Mouse (Mus musculus): Measurements from ENCODE around the gene Ptges. TPM values are rescaled to one million over a fixed set of nuclear protein-coding genes. Genes with fewer than 3 reads are reported as not detected.
"Not testable (repeated sequence)": the region's sequence is repeated elsewhere in the genome, so short reads cannot be mapped to it uniquely, and the experiment has no call there.

Gene Ptges
- polyA plus RNA-seq, 1 experiment: 10.9 TPM

- no peaks in the 10 kb centered on the region for H3K36me3 ChIP-seq (ENCODE audit: control insufficient read depth, insufficient read depth, low read length)
- 48% methylated on average over 5 of the region's 5 CpGs for WGBS
- TF ChIP-seq CTCF (IDR thresholded peaks at IDR 0.05; ENCODE audit: extremely low read depth, insufficient read length, insufficient replicate concordance, low read depth, low read length): no peak
- no peak for TF ChIP-seq POLR2A (IDR thresholded peaks at IDR 0.05; ENCODE audit: low read depth, low read length)
- H3K4me1 ChIP-seq (ENCODE audit: control insufficient read depth, insufficient read depth, insufficient read length, low read length): no peaks in the 10 kb centered on the region
- no peaks in the 10 kb centered on the region for H3K27me3 ChIP-seq (ENCODE audit: control insufficient read depth, insufficient read depth, low read length)
- H3K27ac ChIP-seq (ENCODE audit: insufficient read depth, low read depth, low read length): no peak overlapping the region
- H3K4me3 ChIP-seq (ENCODE audit: low read depth, low read length): no peak overlapping the region
These were observed 11.9 kb upstream of the Ptges start for GRCm38 (mm10) chr2:30941586-30941985.

GRCm38 (mm10) chr2:30938574-30938991 lies 8.9 kb upstream of the Ptges start:
- H3K27me3 ChIP-seq (ENCODE audit: control insufficient read depth, insufficient read depth, low read length): no peaks in the 10 kb centered on the region
- no peak overlapping the region for H3K4me3 ChIP-seq (ENCODE audit: low read depth, low read length)
- WGBS: 28% methylated on average over 4 of the region's 4 CpGs
- no peaks in the 10 kb centered on the region for H3K4me1 ChIP-seq (ENCODE audit: control insufficient read depth, insufficient read depth, insufficient read length, low read length)
- no peaks in the 10 kb centered on the region for H3K36me3 ChIP-seq (ENCODE audit: control insufficient read depth, insufficient read depth, low read length)
- no peak overlapping the region for H3K27ac ChIP-seq (ENCODE audit: insufficient read depth, low read depth, low read length)
- TF ChIP-seq CTCF (IDR thresholded peaks at IDR 0.05; ENCODE audit: extremely low read depth, insufficient read length, insufficient replicate concordance, low read depth, low read length): no peak
- TF ChIP-seq POLR2A (IDR thresholded peaks at IDR 0.05; ENCODE audit: low read depth, low read length): no peak

- no peak overlapping the region for H3K4me3 ChIP-seq (ENCODE audit: low read depth, low read length)
- no peaks in the 10 kb centered on the region for H3K27me3 ChIP-seq (ENCODE audit: control insufficient read depth, insufficient read depth, low read length)
- no peak for TF ChIP-seq POLR2A (IDR thresholded peaks at IDR 0.05; ENCODE audit: low read depth, low read length)
- TF ChIP-seq CTCF (IDR thresholded peaks at IDR 0.05; ENCODE audit: extremely low read depth, insufficient read length, insufficient replicate concordance, low read depth, low read length): no peak
- no peaks in the 10 kb centered on the region for H3K36me3 ChIP-seq (ENCODE audit: control insufficient read depth, insufficient read depth, low read length)
- H3K27ac ChIP-seq (ENCODE audit: insufficient read depth, low read depth, low read length): no peak overlapping the region
- WGBS: 64% methylated on average over 8 of the region's 8 CpGs
- H3K4me1 ChIP-seq (ENCODE audit: control insufficient read depth, insufficient read depth, insufficient read length, low read length): no peaks in the 10 kb centered on the region
These were observed 8.1 kb upstream of the Ptges start for GRCm38 (mm10) chr2:30937731-30938130.

- WGBS: 62% methylated on average over 3 of the region's 3 CpGs
- Histone ChIP-seq H3K27me3 (ENCODE audit: control insufficient read depth, insufficient read depth, low read length) (no peaks in the 10 kb centered on the region), H3K36me3 (ENCODE audit: control insufficient read depth, insufficient read depth, low read length) (no peaks in the 10 kb centered on the region), H3K4me3 (ENCODE audit: low read depth, low read length) (no peak overlapping the region), H3K27ac (ENCODE audit: insufficient read depth, low read depth, low read length) (no peak overlapping the region), H3K4me1 (ENCODE audit: control insufficient read depth, insufficient read depth, insufficient read length, low read length) (no peaks in the 10 kb centered on the region)
- no peak for TF ChIP-seq POLR2A (IDR thresholded peaks at IDR 0.05; ENCODE audit: low read depth, low read length)
These were observed 7.1 kb upstream of the Ptges start for GRCm38 (mm10) chr2:30936808-30937207.

- peaks cover 7% of the 10 kb centered on the region for H3K4me1 ChIP-seq (ENCODE audit: control insufficient read depth, insufficient read depth, insufficient read length, low read length)
- 19% methylated on average over 7 of the region's 7 CpGs for WGBS
These were observed 4.3 kb upstream of the Ptges start for GRCm38 (mm10) chr2:30933917-30934450.

GRCm38 (mm10) chr2:30933032-30933431 lies 3.4 kb upstream of the Ptges start:
- no peaks in the 10 kb centered on the region for H3K27me3 ChIP-seq (ENCODE audit: control insufficient read depth, insufficient read depth, low read length)
- no peak overlapping the region for H3K4me3 ChIP-seq (ENCODE audit: low read depth, low read length)
- 70% methylated on average over 6 of the region's 6 CpGs for WGBS
- H3K27ac ChIP-seq (ENCODE audit: insufficient read depth, low read depth, low read length): no peak overlapping the region
- no peaks in the 10 kb centered on the region for H3K36me3 ChIP-seq (ENCODE audit: control insufficient read depth, insufficient read depth, low read length)
- H3K4me1 ChIP-seq (ENCODE audit: control insufficient read depth, insufficient read depth, insufficient read length, low read length): peaks cover 13% of the 10 kb centered on the region
- TF ChIP-seq POLR2A (IDR thresholded peaks at IDR 0.05; ENCODE audit: low read depth, low read length) (no peak), CTCF (IDR thresholded peaks at IDR 0.05; ENCODE audit: extremely low read depth, insufficient read length, insufficient replicate concordance, low read depth, low read length) (no peak)

More at GRCm38 (mm10) chr2:30933917-30934450, 4.3 kb upstream of the Ptges start:
- TF ChIP-seq POLR2A (IDR thresholded peaks at IDR 0.05; ENCODE audit: low read depth, low read length): no peak
- TF ChIP-seq CTCF (IDR thresholded peaks at IDR 0.05; ENCODE audit: extremely low read depth, insufficient read length, insufficient replicate concordance, low read depth, low read length): peak; percentile 59; the same call in 1 of the 2 replicates
- no peak overlapping the region for H3K27ac ChIP-seq (ENCODE audit: insufficient read depth, low read depth, low read length)
- no peaks in the 10 kb centered on the region for H3K27me3 ChIP-seq (ENCODE audit: control insufficient read depth, insufficient read depth, low read length)
- H3K36me3 ChIP-seq (ENCODE audit: control insufficient read depth, insufficient read depth, low read length): no peaks in the 10 kb centered on the region
- no peak overlapping the region for H3K4me3 ChIP-seq (ENCODE audit: low read depth, low read length)

GRCm38 (mm10) chr2:30931922-30932321 lies 2.3 kb upstream of the Ptges start:
- Histone ChIP-seq H3K27ac (ENCODE audit: insufficient read depth, low read depth, low read length) (no peak overlapping the region), H3K27me3 (ENCODE audit: control insufficient read depth, insufficient read depth, low read length) (no peaks in the 10 kb centered on the region), H3K36me3 (ENCODE audit: control insufficient read depth, insufficient read depth, low read length) (no peaks in the 10 kb centered on the region), H3K4me3 (ENCODE audit: low read depth, low read length) (no peak overlapping the region), H3K4me1 (ENCODE audit: control insufficient read depth, insufficient read depth, insufficient read length, low read length) (peaks cover 16% of the 10 kb centered on the region)
- WGBS: 82% methylated on average over 3 of the region's 3 CpGs
- TF ChIP-seq CTCF (IDR thresholded peaks at IDR 0.05; ENCODE audit: extremely low read depth, insufficient read length, insufficient replicate concordance, low read depth, low read length): no peak
- TF ChIP-seq POLR2A (IDR thresholded peaks at IDR 0.05; ENCODE audit: low read depth, low read length): no peak

GRCm38 (mm10) chr2:30930846-30931245 lies 1.2 kb upstream of the Ptges start:
- 92% methylated on average over 2 of the region's 2 CpGs for WGBS
- not testable (repeated sequence) for H3K36me3 ChIP-seq (ENCODE audit: control insufficient read depth, insufficient read depth, low read length); H3K27me3 ChIP-seq (ENCODE audit: control insufficient read depth, insufficient read depth, low read length); H3K4me3 ChIP-seq (ENCODE audit: low read depth, low read length); H3K27ac ChIP-seq (ENCODE audit: insufficient read depth, low read depth, low read length)
- peaks cover 16% of the 10 kb centered on the region for H3K4me1 ChIP-seq (ENCODE audit: control insufficient read depth, insufficient read depth, insufficient read length, low read length)

Measured in small intestine, adult 2 months (tissue).